In the genomic region with DNA sequence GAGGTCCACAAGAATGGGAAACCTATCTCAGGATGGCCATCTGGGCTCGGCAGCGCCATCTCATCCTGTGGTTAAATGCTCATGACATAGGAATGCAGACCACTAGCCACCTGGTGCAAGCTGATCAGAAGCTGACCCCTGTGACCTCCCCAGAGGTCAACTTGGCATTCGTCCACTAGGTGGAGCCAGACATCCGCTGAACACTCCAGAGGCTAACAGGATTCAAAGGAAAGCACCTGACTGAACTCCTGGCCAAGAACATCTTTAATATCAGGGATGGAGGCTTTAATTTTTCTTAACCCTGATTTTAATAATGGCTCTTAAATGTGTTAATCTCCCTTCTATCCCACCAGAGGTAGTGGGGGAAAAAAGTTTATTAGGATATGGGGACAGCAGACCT, we compare ENCODE assay signal across 8 mouse cellular contexts. TPM values are rescaled to one million over a fixed set of nuclear protein-coding genes. Genes with fewer than 3 reads are reported as not detected.
DNase-seq lines count a peak whose midpoint lies in the region; TF ChIP-seq lines count a peak whose summit lies in the region.

No protein-coding gene starts in this region.

- no peak for TF ChIP-seq POLR2A in liver, adult 2 months (IDR thresholded peaks at IDR 0.05; ENCODE audit: extremely low read depth, insufficient read depth, low read length)

- no peaks in the 10 kb centered on the region for H3K79me2 ChIP-seq in liver, adult 2 months (ENCODE audit: control insufficient read depth, insufficient read depth, low read length)

- no peaks in the 10 kb centered on the region for H3K27me3 ChIP-seq in embryonic facial prominence, embryonic 10.5 days (replicated peaks; ENCODE audit: low read depth, poor library complexity, severe bottlenecking)
- H3K27me3 ChIP-seq in liver, adult 2 months (ENCODE audit: control insufficient read depth, insufficient read depth, low read length): no peaks in the 10 kb centered on the region

- no peaks in the 10 kb centered on the region for H3K4me1 ChIP-seq in embryonic facial prominence, embryonic 10.5 days
- H3K4me1 ChIP-seq in liver, adult 2 months (ENCODE audit: control insufficient read depth, insufficient read depth, low read length): no peaks in the 10 kb centered on the region

- H3K27ac ChIP-seq in embryonic facial prominence, embryonic 10.5 days (replicated peaks): no peak overlapping the region
- no peak overlapping the region for H3K27ac ChIP-seq in liver, adult 2 months (replicated peaks; ENCODE audit: insufficient read depth, low read depth, low read length)

- peak; percentile 95 for TF ChIP-seq CTCF in liver, adult 2 months (IDR thresholded peaks at IDR 0.05; ENCODE audit: low read depth, low read length)

- peak; percentile 39 for DNase-seq in right cerebral cortex, adult 18-20 months
- DNase-seq in right cerebral cortex, postnatal 36 days (ENCODE audit: low spot score in 2 of 2): no peak
- peak; percentile 85 for DNase-seq in adrenal gland, postnatal 10 days
- DNase-seq in embryonic facial prominence, embryonic 10.5 days (ENCODE audit: low spot score): peak; percentile 82
- peak; percentile 85 for DNase-seq in induced T-regulatory cell, adult 2 months (ENCODE audit: low read depth)
- DNase-seq in liver, adult 2 months (ENCODE audit: extremely low read depth, low read depth, low spot score): peak; percentile 58
- peak; percentile 53 for DNase-seq in ovary, postnatal 36 days (ENCODE audit: low spot score)
- peak; percentile 27 for DNase-seq in urinary bladder, postnatal 10 days (ENCODE audit: low spot score)

- H3K9ac ChIP-seq in liver, adult 2 months (ENCODE audit: low read depth, low read length): no peak overlapping the region

- no peaks in the 10 kb centered on the region for H3K9me3 ChIP-seq in embryonic facial prominence, embryonic 10.5 days

- no peaks in the 10 kb centered on the region for H3K36me3 ChIP-seq in embryonic facial prominence, embryonic 10.5 days (replicated peaks)
- no peaks in the 10 kb centered on the region for H3K36me3 ChIP-seq in liver, adult 2 months (ENCODE audit: control insufficient read depth, insufficient read depth, low read length)

- WGBS in embryonic facial prominence, embryonic 10.5 days: 5% methylated on average over 4 of the region's 4 CpGs
- WGBS in liver, adult 2 months: 2% methylated on average over 4 of the region's 4 CpGs

- H3K4me3 ChIP-seq in embryonic facial prominence, embryonic 10.5 days: no peak overlapping the region
- no peak overlapping the region for H3K4me3 ChIP-seq in liver, adult 2 months (ENCODE audit: insufficient read depth, low read depth, low read length)

RNA-seq across cellular contexts. Expression of a gene that starts 30.0 kb away (rescaled TPM):
- total RNA-seq in adrenal gland, postnatal 10 days (2021): 10 to 100 TPM in 1 of 2 experiments, 1 to 10 TPM in 1; 8.8 to 10.7 TPM
- polyA plus RNA-seq in embryonic facial prominence, embryonic 10.5 days (2016; fragmentation: Nextera tagmentation; extraction: Ambion mirVana): 12.4 and 12.6 TPM in 2 replicates
- 12.4 TPM in 2 replicates for total RNA-seq in liver, adult 2 months (2014; rRNA removed)
- polyA plus RNA-seq in liver, adult 2 months (2012; rRNA removed): 14.9 and 17.4 TPM in 2 replicates

RNA-seq across cellular contexts. Expression of a gene that starts 30.8 kb away (rescaled TPM):
- total RNA-seq in adrenal gland, postnatal 10 days (2021): 100 to 1,000 TPM; 105 to 125 TPM
- polyA plus RNA-seq in embryonic facial prominence, embryonic 10.5 days (2016; fragmentation: Nextera tagmentation; extraction: Ambion mirVana): 221 and 226 TPM in 2 replicates
- 130 and 145 TPM in 2 replicates for total RNA-seq in liver, adult 2 months (2014; rRNA removed)
- polyA plus RNA-seq in liver, adult 2 months (2012; rRNA removed): 114 and 122 TPM in 2 replicates

Comparison
In these comparisons a context has a peak if more than half of its experiments do, and no peak if none do; other contexts are left out.
1. DNase-seq: peak in right cerebral cortex, adult 18-20 months (single experiment), adrenal gland, postnatal 10 days (single experiment), embryonic facial prominence, embryonic 10.5 days (single experiment), induced T-regulatory cell, adult 2 months (single experiment), liver, adult 2 months (single experiment), ovary, postnatal 36 days (single experiment) and urinary bladder, postnatal 10 days (single experiment); none in right cerebral cortex, postnatal 36 days (0 of 2).